Mouse (Mus musculus) erythroblast, embryonic 14.5 days (primary cell): Measurements from ENCODE around the gene Reep6.

Experiments
- GATA1 ChIP-seq: IDR thresholded peaks from 2 replicates; pipeline ENCODE4 v1.6.1; 2012; ENCODE audit warnings: low read length, inconsistent platforms, mixed read lengths
- TAL1 ChIP-seq: IDR thresholded peaks from 3 replicates; pipeline ENCODE4 v1.6.1; 2012; ENCODE audit warnings: low read length, inconsistent platforms, mixed read lengths

DNA sequence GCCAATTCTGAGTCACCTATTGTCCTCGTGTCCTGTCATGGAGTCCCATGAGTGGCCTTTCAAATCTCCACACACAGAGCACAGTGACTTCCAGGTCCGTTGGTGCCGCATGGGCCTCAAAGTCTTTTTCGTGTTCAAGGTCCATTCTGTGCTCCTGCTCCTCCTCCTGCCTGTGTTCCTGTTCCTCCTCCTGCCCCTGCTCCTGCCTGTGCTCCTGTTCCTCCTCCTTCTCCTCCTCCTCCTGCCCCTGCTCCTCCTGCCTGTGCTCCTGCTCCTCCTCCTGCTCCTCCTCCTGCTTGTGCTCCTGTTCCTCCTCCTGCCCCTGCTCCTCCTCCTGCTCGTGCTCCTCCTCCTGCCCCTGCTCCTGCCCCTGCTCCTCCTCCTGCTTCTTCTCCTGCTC is 38.2 kb downstream of the Reep6 start:
- TF ChIP-seq GATA1 (no peak), TAL1 (no peak)
